Mouse (Mus musculus) gastrocnemius, postnatal 25 days (tissue): ENCODE data around the gene Tet1. TPM values are rescaled to one million over a fixed set of nuclear protein-coding genes. Genes with fewer than 3 reads are reported as not detected.
"Not testable (repeated sequence)": the region's sequence is repeated elsewhere in the genome, so short reads cannot be mapped to it uniquely, and the experiment has no call there.

Source experiments
- DNase-seq: peaks from one replicate; pipeline ENCODE4 v3.0.0; 2022
- total RNA-seq, 2 experiments: library from RNA; stranded (reverse); gene quantifications; 1 replicate in 1 of 2; 2 replicates in 1 of 2; pipeline ENCODE4 v1.2.3; 2021

Tet1 gene
- total RNA-seq, 2 experiments from 2014 or later, result 4.9 to 5.3 TPM

GRCm38 (mm10) chr10:62848783-62849182 lies 60.0 kb downstream of the Tet1 start:
- DNase-seq, result no peak

- DNase-seq, result peak; percentile 20
Observed at GRCm38 (mm10) chr10:62847069-62847626, 61.6 kb downstream of the Tet1 start.

GRCm38 (mm10) chr10:62843787-62844491 lies 64.9 kb downstream of the Tet1 start:
- DNase-seq, result peak; percentile 67

GRCm38 (mm10) chr10:62841901-62842447 lies 66.8 kb downstream of the Tet1 start:
- no peak for DNase-seq

- DNase-seq, result no peak
Observed at GRCm38 (mm10) chr10:62840687-62841086, 68.1 kb downstream of the Tet1 start.

- DNase-seq, result no peak
Observed at GRCm38 (mm10) chr10:62837987-62838386, 70.8 kb downstream of the Tet1 start.

- DNase-seq, result no peak
Observed at GRCm38 (mm10) chr10:62832783-62833182, 76.0 kb downstream of the Tet1 start.

- DNase-seq, result no peak
Observed at GRCm38 (mm10) chr10:62831546-62831945, 77.2 kb downstream of the Tet1 start.

GRCm38 (mm10) chr10:62824474-62824873 lies 84.3 kb downstream of the Tet1 start:
- no peak for DNase-seq

- DNase-seq, result no peak
Observed at GRCm38 (mm10) chr10:62823431-62823830, 85.4 kb downstream of the Tet1 start.

GRCm38 (mm10) chr10:62810010-62810409 lies 98.8 kb downstream of the Tet1 start:
- no peak for DNase-seq

- DNase-seq, result no peak
Observed at GRCm38 (mm10) chr10:62808766-62809165, 100.0 kb downstream of the Tet1 start.

GRCm38 (mm10) chr10:62808316-62808715 lies 100.5 kb downstream of the Tet1 start:
- DNase-seq, result no peak

- DNase-seq, result no peak
Observed at GRCm38 (mm10) chr10:62804106-62804505, 104.7 kb downstream of the Tet1 start.

- DNase-seq, result no peak
Observed at GRCm38 (mm10) chr10:62803296-62803695, 105.5 kb downstream of the Tet1 start.

- no peak for DNase-seq
Observed at GRCm38 (mm10) chr10:62794221-62794620, 114.6 kb downstream of the Tet1 start.

GRCm38 (mm10) chr10:62793091-62793453 lies 115.7 kb downstream of the Tet1 start:
- DNase-seq, result no peak

- peak; percentile 98 for DNase-seq
Observed at GRCm38 (mm10) chr10:62792177-62793090, 116.4 kb downstream of the Tet1 start, which contains the start of gene Ccar1. TSS of gene Ccar1 (minus strand) at chr10:62792286.

- peak; percentile 7 for DNase-seq
Observed at GRCm38 (mm10) chr10:62791251-62792176, 117.3 kb downstream of the Tet1 start.

GRCm38 (mm10) chr10:62781776-62782175 lies 127.0 kb downstream of the Tet1 start:
- DNase-seq, result not testable (repeated sequence)
